Mouse (Mus musculus) cerebellum, adult 9-11 months (tissue): Measurements from ENCODE around the gene Dolk.

Source experiments
- DNase-seq: peaks from one replicate; pipeline ENCODE4 v3.0.0; 2022

Dolk gene

DNA sequence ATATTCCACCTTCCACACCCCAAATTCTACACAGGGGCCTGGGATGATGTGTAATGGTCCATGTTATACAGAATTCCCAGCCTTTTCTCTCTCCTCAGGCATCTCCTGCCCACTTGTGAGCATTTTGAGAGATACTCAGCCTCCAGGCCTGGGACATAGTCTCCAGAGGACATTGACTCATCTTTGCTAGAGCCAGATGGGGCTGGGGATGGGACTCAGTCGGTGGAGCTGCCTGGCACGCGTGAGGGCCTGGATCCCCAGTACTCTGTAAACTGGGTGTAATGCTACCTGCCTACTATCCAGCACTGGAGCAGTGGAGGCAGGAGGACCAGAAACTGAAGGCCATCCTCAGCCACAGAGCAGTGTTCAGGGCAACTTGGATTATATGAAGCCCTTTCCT lies 37.0 kb downstream of the Dolk start:
- no peak for DNase-seq

DNA sequence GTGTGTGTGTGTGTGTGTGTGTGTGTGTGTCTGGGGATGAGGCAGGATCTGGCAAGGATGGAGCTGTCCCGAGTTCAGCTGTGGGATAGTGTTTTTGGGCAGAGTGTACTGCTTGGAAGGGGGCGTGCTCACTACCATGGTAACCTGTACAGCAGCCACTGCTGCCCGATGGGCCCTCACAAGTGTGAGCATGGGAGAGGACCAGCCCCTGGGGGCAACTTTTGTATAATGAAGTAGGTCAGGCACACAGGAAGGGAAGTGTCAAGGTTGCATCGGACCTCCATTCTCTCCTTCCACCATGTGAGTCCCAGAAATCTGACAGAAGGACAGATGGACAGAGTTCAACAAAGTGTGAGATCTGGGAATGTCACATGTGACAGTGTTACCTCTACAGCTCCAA lies 38.5 kb downstream of the Dolk start:
- DNase-seq: no peak

DNA sequence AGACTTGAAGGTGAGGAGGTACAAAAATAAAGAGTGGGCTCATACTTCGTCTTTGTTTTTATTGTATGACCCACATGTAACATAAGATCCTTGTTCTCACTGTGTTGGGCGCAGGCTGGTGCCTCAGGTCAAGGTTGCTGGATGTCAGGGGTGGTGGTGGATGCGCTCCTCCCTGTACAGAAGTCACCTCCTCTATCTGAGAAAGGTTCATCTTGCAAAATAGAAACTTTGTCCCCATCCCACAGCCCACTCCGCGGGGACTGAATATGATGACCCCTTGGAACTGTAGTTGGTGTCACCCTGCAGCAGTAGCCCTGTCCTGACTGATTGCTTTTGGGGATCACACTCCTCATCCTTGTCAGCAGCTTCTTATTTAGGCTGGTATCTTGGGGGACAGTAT lies 39.1 kb downstream of the Dolk start:
- no peak for DNase-seq

DNA sequence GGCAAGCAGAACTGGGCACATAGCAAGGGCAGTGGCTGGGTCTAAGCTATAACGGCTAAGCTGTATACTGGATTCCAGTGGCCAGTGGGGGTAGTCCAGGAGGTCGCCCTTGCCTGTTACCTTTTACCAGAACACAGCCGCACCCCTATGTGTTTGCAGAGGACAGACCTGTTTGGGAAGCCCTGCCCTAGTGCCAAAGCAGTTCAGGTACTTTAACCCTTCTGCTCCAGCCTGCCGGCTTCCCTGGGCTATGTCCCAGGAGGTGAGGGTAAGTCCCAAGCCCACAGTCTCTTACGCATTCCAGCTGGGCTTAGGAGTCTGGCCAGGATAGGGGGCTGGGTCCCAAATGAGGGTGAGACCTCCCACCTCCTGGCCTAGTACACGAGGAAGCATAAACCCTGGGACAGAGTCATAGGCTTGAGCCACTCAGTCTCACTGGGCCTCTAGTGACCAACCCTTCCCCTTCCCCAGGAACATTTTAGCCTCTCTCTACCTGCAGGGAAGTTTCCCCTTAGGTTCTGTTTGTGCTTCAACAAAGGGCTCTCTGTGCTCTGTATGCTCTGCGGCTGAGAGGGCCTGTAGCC lies 41.4 kb downstream of the Dolk start:
- peak; percentile 27 for DNase-seq

DNA sequence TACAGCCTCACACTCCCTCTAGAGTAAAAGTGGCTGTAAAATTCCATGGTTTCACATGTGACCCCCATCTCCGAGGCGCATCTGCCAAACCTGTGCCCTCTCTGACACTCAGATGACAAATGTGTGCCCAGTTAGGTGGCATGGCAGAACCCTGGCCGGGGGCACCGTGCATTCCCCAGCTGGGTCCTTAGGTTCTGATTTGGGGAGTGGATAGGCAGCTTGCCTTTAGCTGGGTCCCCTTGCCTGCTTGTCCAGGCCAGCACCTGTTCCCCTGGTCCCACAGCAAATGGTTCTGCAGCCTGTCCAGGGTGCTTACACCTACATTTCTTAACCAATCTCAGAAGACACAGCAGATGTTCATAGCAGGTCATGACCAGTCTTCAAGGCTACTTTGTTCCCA lies 42.7 kb downstream of the Dolk start:
- peak; percentile 25 for DNase-seq

DNA sequence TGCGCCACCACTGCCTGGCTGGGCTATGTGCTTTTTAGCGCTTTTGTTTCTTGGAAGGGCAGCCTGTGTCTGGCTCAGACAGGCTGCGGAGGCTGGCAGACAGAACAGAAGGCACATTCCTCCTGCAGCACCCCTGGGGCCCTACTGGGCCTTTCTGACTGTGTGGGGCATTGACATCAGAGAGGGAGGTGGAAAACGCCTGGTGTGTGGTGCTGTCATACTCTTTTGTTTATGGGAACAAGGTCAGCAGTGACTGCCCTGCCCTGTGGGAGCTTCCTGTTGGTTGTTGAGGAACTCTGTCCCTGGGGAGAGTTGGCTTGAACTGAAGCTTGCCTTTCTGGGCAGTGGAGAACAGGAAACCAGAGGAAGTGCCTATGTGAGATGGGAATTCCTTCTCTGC lies 43.6 kb downstream of the Dolk start:
- peak; percentile 82 for DNase-seq

DNA sequence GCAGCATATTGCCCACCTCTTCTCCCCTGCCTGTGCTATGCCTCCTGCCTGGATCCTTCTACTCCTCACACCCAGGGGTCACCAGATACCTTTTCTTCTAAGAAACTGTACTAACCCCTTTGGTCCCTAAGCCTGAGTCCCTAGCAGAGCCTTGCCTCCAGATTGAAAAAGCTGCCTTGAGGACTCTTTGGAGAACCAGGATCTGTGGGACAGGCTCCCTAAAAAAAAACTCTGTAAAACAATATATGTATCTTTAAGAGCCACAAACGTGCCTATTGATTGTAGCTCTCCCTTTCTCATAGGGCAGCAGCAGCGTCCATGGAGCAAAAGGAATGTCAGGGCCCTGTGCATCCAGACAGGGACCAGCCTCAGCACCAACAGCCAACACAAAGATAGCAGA lies 45.9 kb downstream of the Dolk start, which contains the start of gene Gm28035:
TSS of gene Gm28035 (plus strand) at position 301 of the 400 bp plus-strand sequence.
- no peak for DNase-seq

DNA sequence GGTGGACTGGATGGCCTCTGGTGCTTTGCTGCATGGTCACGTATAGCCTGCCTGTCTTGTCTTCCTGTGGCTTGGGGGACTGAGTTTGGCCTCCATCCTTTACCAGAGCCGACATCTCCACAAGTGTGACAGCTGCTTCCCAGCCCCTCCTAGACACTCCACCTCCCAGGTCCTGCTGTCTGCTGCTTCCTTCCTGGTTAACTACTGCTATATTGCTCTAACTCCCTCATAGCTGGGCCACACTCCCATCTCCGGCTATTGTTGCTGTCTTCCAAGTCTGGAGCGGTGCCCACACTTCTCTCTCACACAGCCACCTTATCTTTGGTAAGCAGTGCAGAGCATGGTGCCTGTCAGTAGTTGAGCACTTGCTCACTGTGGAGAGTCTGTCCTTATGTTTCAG lies 46.4 kb downstream of the Dolk start:
- DNase-seq: peak; percentile 39

DNA sequence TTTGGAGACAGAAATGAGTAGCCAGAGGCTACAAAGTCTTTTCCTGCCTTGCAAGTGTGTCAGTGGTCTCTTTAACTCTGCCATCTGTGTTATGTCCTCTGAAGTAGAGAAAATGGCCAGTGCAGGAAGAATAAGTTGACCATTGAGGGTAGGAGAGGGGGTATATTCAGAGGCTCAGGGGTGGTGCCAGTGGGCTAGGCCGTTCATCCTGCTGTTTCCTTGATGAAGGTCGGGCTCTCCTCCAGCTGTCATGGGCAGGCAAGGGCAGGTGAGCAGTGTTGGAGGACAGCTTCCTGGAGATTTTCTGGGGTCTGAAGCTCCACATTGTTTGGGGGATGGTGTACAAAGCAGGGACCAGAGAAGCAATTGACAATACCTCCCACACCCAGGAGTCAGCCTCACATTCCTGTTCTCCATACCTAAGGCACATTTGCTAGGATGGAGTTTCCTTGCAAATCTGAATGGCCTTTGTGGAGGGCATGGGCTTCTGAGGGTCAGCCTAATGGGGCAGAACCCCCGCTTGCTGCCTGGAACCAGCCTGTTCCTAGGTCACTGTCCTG lies 47.1 kb downstream of the Dolk start:
- DNase-seq: peak; percentile 36

DNA sequence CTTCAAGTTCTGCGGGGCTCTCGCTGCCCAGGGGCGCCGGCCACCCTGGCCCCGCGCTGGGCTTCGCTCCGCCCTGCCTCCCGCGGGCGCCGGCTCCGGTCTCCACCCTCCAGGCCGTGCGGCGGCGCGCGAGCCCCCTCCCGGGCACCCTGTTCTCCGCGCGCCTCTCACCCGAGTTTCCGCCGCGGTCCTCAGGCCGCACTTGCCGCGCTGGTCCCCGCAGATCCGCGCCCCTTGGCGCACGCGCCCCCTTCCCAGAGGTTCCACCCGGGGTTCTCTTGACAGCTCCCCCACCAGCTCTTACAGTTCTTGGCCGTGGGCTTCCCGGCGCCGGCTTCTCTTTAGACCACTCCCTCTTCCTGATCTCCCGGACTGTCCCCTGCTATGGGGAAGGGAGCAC lies 48.3 kb downstream of the Dolk start:
- no peak for DNase-seq

DNA sequence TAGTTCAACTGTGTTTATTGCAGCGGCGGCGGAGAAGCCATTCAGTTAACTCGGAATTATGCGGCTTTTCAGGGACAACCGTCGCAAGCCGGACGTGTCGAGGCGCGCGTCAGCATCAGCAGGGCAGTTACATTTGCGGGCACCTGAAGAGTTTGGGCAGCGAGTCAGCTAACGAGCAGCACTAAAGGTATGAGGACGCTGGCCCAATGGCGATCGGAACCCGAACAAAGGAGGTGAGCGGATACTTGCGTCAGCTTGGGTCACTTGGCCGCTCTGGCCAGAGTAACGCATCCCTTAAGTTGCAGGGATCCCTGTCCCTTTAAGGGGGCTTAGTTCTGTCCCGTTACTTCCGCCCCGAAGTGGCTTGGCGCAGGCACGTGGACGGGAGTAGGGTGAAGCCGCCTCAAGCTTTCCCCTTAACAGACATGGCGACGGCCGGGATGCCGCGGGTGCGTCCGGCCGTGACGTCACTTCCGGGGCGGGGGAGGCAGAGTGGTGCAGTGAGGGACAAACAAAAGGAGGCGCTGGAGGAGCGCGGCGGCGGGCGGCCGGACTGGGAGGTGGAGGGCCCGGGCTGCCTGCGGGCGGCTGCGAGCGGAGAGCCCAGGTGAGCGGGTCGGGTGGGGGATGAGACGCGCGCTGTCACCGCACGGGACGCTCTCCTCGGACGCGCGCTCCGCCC lies 48.8 kb downstream of the Dolk start, which contains the start of gene Lrrc8a:
TSS of gene Lrrc8a (plus strand) at position 517 of the 682 bp plus-strand sequence.
- peak; percentile 100 for DNase-seq

DNA sequence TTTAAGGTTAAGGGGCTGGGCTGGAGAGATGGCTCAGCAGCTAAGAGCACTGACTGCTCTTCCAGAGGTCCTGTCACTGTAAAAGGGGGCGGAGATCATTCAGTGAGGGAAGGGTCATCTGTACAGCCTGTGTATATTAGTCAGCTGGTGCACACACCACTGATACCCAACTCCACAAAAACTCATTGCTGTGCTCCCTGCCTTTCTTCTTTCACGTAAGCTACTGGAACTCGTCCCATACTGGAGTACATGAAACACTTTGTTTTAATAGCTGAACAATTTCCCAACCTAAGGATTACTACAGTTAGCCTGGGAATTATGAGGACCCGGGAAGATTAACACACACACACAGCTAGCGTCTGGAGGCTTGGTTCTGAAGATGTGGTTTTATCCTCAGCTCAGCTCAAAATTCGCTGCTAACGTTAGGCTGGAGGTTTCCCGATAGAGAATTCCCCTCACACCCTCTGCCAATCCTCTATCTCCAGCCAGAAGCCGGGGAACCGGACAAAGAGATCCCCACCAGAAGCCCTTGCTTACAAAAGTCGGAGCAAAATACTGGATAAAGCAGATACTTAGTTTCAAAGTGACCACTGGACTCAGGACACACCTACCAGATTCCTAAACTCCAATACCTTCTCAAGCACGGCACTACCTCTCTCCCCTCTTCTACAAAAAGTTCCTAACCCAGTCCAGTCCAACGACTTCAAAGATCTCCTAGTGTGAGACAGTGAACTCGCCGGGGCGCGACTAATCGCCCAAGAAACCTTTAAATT lies 49.5 kb downstream of the Dolk start:
- peak; percentile 34 for DNase-seq

DNA sequence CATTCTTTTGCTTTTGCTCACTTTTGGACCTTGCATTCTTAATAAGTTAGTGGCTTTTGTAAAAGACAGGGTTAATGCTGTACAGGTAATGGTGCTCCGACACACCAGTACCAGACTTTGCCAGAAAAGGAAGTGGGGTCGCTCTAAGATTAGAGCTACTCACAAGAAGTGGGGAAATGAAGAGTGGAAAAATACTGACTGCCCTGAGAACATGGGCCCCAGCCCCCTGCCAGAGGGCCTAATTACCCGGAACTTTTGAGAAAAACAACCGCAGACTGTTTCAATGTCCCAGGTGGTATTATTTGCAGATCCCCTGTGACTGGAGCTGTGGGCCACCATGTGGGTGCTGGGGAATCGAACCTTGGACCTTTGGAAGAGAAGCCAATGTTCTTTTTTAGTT lies 50.5 kb downstream of the Dolk start:
- peak; percentile 28 for DNase-seq
